Mouse (Mus musculus) megakaryocyte progenitor cell, adult 5-6 weeks (primary cell): ENCODE results near the gene Gm28710. TPM values are rescaled to one million over a fixed set of nuclear protein-coding genes. Genes with fewer than 3 reads are reported as not detected.

ENCODE experiments used
- ATAC-seq: replicated peaks from 2 replicates; pipeline ENCODE4 v1.8.0; 2016; ENCODE audit warnings: mild to moderate bottlenecking, moderate TSS enrichment, inconsistent platforms; ENCODE audit not compliant: poor library complexity
- total RNA-seq, 2 experiments: library from RNA; stranded (forward) in 1 of 2; stranded (reverse) in 1 of 2; fragments of 157-497, 149-512 nt in 1 of 2; fragments of 200-1000 nt in 1 of 2; gene quantifications; 2 replicates each; pipeline versions ENCODE4 v1.2.3 to v1.2.4; 2015 to 2017

Gm28710 gene
- total RNA-seq (2015), result not detected in 2 replicates
- not detected in 2 replicates for total RNA-seq (2017)

- ATAC-seq, result no peak
These were observed at the start of gene Gm28710 for GRCm38 (mm10) chr5:16791243-16791860. Gene Gm28710 (plus strand): TSS chr5:16791810.

DNA sequence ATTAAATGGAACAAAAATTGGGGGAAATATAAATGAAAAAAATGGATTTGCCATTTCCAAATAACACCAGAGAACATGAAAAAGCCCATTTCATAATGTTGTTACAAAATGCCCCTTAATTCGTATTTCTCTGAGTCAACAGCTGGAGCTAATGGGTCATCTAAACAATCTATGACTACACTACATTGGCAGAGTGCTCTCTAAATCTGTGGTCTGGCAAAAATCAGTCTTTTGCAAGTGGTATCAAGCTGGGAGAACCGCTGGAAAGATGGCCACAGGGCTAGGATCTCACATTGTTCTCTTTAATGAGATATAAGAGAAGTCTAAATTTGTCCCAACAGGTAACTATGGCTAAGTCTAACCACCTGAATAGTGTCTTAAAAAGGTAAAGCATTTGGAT lies 14.4 kb upstream of the Gm28710 start:
- no peak for ATAC-seq

DNA sequence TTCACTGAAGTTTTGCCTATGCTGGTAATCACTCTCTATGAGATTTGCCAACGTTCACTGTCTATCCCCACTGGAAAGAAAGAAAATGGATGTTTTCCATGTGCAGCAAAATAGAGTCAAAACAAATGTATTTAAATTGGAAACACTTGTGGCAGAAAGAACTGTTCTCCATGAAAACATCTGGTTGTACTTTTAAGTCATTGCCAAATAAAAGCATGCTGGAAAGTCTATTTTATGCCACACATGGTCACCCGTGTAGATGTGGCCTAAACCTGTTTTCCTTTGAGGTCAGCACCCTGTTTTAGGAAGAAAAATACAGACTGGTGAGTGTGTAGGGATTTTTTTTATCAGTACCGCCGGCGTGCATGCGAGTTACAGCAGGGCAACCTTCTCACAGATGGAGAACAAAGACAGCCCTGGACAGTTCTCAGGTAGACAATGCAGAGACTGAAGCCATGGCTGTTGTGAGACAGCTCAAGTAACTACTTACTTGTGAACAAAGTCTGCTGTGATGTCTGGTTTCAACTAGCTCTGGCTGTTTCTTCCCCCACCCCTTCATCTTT lies 12.9 kb upstream of the Gm28710 start:
- ATAC-seq, result no peak

- ATAC-seq, result no peak
These were observed 6.0 kb upstream of the Gm28710 start for GRCm38 (mm10) chr5:16785627-16786026.

DNA sequence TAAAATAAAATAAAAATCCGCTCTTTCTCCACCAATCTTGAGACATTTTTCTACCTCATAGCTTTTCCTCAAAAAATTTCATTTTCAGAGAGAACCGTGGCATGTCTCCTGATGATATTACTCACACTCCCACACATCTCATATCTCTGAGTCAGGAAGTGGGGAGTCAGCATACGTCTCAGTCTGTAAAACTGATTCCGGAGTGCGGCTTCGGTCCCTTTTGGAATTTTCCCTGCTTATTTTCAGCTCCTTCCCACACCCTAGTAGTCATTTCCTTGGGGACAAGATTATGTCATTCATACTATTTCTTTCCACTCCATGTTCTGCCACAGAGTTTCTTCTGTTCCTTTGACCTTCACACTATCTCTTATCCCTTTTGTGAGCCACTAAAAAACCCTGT lies 3.4 kb downstream of the Gm28710 start:
- ATAC-seq, result no peak

DNA sequence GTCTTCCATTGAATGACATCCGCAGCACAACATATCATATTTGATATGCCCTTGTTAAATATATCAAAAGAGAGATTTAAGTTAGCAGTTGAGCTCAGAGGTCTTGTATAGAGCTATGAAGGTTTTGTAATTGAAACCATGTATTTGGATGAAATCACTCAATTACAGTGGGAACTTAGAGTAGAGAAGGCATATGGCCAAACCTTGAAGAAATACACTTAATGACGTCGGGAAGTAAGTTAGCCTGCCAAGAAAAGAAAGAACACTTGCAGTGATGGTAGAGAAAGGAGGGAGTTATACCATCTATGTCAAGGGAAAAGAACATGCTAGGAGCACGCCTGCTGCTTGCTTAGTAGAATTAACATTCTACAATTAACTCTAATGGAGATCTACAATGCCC lies 11.1 kb downstream of the Gm28710 start:
- no peak for ATAC-seq

DNA sequence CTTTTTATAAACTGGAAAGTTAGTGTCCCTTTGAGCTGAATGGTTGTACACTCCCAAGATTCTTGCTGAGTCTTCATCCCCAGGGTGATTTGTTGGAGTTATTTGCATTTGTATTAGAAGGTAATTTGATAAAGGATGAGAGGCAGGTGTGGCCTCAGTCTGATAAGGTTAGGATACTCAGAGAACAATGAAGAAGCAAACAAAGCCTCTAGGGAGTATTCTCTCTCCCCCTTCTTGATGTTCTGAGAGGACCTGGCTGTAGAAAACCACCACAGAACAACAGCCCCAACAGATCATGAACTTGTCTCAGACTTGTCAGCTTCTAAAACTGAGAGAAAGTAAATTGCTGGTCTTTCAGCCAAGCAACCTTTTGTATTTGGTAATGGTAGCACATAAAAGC lies 47.4 kb downstream of the Gm28710 start:
- ATAC-seq, result no peak

GRCm38 (mm10) chr5:16869309-16869915 lies 77.8 kb downstream of the Gm28710 start:
- ATAC-seq, result peak; percentile 95

DNA sequence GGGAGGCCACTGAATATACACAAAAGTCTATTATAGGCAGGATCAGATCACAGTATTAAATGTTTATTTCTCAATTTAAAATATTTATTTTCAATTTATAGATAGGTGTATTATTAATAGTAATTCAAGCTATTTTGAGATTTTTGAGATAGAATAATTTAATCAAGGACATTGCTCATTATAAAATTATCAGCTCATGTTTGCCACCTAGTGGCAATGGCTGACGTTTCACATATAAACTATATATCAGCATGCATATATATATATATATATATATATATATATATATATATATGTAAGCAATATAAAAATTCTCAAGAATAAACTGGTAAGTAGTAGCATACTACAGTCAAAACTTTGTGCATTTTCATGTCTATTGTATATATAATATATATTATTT lies 102.6 kb downstream of the Gm28710 start:
- 0 out of 2 replicates have a peak, but pooled peaks have one; percentile 44 for ATAC-seq

DNA sequence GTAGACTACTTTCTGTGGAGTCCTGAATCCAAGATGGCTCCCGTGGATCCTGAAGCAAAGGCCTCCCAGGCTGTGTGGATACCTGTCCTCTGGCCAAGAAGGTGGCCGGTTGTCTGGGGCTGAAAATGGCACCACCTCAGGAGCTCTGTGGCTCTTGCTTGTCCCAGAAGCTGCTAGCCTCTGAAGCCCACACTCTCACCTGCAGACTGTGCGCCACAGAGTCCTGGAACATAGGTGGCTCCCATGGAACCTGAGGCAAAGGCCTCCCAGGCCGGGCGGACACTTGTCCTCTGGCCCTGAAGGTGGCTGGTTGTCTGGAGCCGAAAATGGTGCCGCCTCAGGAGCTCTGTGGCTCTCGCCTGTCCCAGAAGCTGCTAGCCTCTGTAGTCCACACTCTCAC lies 128.2 kb downstream of the Gm28710 start:
- ATAC-seq, result no peak

- no peak for ATAC-seq
These were observed 130.9 kb downstream of the Gm28710 start for GRCm38 (mm10) chr5:16922473-16922872.

Other genes with a start within 250 kb of the Gm28710 start
- gene Hgf, start 238.3 kb upstream of the Gm28710 start, total RNA-seq (2015), result 10.5 and 12.0 TPM in 2 replicates
- 11.1 and 11.2 TPM in 2 replicates for gene Hgf, start 238.3 kb upstream of the Gm28710 start, total RNA-seq (2017)